Mouse (Mus musculus) thymus, postnatal 14 days (tissue): Measurements from ENCODE around the gene Kalrn.

Experiments
- DNase-seq: peaks from one replicate; pipeline ENCODE4 v3.0.0; 2021

Kalrn gene

DNA sequence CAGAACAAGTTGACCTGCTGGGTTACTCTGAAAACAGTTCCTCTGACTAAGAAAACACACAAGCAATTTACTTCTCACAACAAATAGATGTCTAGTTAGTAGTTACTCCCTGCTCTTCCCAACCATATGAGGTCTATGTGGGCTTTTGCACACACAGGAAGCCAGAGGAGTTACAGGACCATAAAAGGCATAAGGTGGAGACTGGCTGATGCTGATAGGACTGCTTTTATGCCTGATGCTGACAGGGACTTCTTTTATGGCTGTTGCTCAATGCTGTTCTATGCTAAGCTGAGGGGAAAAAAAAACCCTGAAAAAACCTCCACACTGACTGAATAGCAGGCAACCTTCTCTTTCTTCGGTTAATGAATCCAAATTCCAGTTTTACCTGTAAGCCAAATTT, 270.8 kb downstream of the Kalrn start:
- DNase-seq, result no peak

GRCm38 (mm10) chr16:34302063-34302462, 271.3 kb downstream of the Kalrn start:
- DNase-seq, result peak; percentile 20

GRCm38 (mm10) chr16:34299226-34299625, 274.1 kb downstream of the Kalrn start:
- no peak for DNase-seq

DNA sequence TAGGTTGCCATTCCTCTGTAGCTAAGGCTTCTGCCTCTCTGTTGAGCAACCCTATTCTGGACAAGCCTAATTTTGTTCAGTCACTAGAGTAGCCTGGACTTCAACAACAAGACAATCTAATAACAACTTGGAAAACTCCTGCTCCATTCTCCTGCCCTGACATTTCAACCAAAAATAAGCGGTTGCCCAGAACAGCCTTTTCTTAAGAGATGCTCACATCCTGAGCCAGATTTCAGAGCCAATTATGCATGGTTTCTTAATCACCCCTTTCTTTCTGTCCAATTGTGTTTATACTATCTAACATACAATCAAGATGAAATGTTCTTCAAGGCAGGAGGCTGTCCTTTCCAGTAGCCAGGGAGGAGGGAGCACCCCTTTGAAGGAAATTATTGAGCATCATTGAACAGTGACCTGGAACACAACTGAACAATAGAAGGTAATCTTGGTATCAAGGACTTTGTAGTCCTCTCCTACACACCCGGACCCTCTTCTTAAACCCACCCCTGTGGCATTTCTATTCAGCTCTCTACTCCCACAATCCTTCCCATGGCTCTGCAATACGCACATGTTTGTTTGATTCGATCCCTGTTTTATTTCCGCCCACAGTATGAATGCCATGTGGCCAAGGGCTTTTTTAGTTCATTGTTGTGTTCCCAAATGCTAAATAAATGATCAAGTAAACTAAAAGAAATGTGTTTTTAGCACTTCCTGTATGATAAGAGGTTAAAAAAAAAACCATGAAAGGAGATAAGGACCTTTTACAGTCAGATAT, 275.2 kb downstream of the Kalrn start:
- DNase-seq, result no peak

DNA sequence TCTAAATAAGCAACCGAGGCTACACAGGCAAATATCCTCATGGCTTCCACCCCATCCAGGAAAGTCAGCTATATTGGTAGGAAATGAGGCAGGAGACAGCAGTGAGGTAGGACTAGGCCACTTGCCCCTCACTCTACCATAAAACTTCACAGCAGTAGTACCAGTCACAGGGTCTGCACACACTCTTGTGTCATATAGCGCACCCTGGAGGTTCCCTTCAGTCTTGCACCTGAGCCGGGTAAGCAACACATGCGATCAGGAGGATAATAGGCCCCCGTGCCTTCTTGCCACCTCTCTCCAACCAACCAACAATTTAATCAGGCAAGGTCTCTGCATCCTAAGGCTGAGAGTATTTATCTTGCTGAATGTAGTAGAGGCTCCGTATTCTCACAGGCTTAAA, 278.8 kb downstream of the Kalrn start:
- DNase-seq, result peak; percentile 34

DNA sequence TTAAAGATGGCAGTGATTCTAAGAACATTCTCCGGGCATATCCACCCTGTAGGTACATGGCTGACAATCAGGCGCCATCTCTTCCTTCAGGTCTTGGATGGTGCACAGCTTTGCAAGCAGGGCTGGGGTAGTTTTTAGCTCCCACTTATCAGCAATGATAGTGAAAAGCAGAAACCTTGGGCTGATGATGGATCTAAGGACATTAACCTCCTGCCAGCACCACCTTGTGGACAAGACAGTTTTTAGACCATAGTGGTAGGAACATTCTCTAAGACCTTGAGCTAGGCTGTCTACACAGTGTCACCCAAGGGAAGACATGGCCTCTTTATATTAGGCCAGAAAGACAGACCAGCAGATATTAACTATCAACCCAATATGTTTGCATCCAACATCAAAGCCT, 279.7 kb downstream of the Kalrn start:
- DNase-seq, result no peak

GRCm38 (mm10) chr16:34289583-34289982, 283.7 kb downstream of the Kalrn start:
- no peak for DNase-seq

GRCm38 (mm10) chr16:34282026-34282425, 291.3 kb downstream of the Kalrn start:
- DNase-seq, result no peak

DNA sequence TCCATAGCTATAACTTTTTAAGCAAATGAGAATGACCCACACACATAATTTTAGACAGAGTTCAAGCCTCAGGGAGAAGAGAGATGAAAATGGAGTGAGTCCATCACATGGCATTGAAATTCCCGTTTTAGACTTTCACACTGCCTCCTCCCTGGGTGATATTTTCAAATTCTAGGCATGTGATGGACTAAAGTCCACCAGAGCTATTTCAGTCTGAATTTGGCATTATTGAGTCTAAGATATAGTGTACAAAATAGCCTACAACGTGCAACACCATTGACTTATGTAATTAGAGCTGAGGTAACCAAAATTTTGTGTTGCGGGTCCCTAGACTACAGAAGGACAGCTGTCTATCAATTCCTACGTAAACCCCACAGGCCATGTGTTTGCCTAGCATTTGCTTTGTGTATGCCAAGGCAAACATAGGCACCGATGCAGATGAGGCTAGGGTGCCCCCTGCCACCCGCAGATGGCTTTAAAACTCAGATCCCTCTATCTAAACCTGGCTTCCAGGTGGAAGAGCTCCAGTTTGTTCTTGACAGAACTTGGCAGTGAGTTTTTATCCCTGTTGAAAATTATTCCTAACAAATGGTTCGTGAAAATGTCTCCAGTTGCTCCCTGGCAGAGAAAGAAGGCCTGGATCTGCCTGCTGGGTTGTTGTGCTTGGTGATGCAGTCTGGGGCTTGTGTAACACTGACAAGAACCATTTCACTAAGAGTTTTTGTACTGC, 293.5 kb downstream of the Kalrn start:
- DNase-seq, result no peak

- no peak for DNase-seq
These were observed 295.0 kb downstream of the Kalrn start for GRCm38 (mm10) chr16:34278249-34278790.

- no peak for DNase-seq
These were observed 298.7 kb downstream of the Kalrn start for GRCm38 (mm10) chr16:34274607-34275006.

- DNase-seq, result no peak
These were observed 301.9 kb downstream of the Kalrn start for GRCm38 (mm10) chr16:34271476-34271875.

GRCm38 (mm10) chr16:34270681-34271080, 302.7 kb downstream of the Kalrn start:
- DNase-seq, result no peak

- DNase-seq, result no peak
These were observed 303.7 kb downstream of the Kalrn start for GRCm38 (mm10) chr16:34269642-34270041.

DNA sequence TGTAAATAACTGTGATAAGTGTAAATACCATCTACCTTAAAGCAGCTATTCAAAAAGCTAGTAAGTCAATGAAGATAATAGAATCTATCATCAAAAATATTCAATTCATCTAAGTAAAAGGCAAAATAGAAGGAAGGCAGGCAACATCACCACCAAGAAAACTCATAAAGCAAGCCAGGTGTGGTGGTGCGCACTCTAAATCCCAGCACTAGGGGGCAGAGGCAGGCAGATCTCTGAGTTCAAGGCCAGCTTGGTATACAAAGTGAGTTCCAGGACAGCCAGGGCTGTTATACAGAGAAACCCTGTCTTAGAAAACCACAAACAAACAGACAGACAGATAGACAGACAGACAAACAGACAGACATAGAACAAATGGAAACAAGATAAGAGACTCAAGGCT, 305.6 kb downstream of the Kalrn start:
- DNase-seq, result no peak

- no peak for DNase-seq
These were observed 308.7 kb downstream of the Kalrn start for GRCm38 (mm10) chr16:34264671-34265070.

DNA sequence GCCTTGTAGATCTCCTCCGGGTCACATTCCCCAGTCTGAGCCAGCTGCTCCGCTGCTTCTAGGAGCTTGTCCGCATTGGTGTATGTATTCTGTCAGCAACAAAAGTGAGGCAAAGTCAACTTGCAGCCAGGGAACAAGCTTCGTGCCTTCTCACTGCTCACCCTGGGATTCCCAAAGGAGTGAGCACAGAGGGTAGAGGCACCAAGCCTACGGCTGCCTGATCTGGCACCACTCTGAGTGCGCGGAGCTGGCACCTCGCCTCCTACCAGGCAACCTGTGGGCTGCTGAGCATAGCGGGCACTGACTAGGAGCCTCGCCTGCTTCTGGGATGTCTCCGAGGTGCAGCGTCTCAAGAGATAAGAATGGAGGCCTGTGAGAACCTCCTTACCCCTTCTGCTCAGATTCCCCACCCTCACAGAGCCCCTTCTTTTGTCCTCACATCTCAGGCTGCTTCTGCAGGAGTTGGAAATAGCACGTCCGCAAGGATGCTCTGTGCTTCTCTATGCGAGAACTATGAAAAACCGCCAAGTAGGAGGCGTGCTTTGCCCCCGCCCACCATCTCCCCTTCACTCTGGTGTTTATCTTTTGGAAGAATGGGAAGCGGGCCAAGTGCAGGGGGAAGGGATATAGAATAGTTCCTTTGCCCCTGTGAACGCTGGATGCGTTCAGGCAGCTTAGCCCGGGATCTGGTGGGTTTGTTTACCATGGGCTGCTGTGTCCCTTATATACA, 310.4 kb downstream of the Kalrn start:
- no peak for DNase-seq

DNA sequence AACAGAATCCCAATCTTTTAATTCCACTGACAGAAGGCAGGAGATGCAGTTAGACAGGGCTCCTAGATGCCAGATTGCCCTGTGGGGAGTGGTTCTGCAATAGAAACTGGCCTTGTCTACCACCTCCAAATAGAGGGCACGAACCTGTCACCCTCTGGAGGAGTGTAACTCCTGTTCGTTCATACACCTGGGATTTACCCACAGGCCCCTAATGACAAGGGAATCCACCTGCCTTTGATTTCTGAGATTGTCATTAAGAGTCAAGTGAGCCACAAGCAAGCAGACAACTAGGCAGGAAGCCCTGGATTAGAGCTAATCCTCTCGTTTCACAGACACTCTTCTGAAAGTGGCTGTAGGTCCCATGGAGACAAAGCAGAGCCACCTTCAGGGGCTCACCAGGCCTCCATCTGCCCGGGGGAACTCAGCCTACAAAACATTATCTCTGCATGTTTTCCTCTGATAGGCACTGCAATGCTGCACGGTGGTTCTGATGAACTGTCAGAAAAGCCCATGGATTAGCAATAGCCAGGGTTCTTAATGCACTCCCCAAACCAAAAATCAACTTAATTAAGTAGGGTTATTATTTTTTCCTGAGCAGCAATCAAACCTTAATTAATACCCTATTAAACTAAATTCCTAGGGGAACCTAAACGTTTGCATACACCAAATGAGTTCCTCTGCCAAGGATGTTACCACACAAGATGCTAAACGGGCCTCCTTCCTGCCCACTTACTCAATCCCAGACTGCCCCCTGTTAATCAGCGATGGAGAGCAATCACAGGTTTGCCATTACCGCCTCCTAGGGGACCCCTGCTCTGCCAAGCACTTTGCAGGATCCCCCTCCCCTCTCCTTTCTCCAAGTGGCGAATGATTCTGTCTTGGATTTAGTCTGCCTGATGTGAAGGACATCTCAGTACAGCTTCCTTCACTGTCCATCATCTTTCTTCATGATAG, 312.1 kb downstream of the Kalrn start:
- no peak for DNase-seq

DNA sequence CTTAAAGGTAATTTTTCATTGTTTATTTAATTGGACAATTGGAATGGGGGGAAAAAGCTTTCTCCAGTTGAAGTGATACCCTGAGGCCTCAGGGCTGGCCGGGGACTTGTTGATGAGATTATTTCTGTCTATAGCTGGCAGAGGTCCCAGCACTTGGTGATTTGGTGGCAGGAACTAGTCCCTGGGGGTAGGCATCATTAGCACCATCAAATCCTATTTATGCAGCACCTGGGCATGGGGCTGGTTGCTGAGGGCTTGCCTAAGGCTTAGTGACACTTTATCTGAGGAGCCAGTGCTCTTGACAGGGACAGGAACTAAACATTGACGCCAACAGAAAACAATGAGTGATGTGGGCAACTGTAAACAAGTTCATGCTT, 318.7 kb downstream of the Kalrn start:
- DNase-seq, result no peak

DNA sequence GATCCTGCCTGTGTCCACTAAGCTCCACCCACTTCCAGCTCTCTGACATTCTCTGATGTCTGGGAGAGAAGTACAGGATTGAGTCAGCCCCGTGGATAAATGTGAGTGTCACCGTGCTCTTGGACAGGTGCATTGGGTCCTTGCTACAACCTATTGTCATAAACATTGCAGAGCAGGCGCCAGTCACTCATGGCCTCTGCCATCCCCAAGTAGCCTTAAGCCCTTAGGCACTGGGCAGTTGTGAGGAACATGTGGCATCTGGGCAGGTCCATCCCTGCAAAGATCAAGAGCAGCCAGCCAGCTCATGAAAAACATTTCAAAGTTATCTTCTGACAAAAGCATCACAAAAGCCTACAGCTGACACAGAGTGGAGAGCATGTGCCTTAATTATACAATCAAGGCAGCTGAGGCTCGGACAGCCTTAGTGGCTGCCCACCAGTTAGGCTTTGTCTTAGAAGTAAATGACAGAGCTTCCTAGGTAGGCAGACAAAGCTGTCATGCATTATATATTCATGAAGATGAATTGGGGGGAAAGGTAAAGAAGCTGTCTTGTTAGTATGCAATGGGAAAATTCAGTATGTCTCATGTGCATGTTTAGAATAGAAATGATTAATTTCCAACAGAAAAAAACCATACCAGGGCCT, 319.2 kb downstream of the Kalrn start:
- no peak for DNase-seq

DNA sequence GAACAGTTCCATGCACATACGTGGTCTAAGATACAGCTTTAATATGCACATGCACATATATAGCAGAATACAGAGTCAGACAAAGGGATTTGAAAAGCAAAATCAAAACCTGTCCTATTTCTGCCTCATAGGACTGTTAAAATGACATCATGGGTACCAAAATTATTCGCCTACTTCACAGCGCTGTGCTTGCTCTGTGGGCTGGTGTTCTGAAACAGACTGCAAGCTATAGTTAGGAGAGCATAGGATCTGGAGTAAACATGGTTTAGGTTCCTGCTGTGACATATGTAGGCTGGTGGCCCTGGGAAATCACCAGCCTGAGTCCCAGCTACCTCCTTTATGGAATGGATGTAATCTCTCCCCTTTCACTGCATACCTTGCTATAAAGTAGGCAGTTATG, 320.7 kb downstream of the Kalrn start:
- no peak for DNase-seq

DNA sequence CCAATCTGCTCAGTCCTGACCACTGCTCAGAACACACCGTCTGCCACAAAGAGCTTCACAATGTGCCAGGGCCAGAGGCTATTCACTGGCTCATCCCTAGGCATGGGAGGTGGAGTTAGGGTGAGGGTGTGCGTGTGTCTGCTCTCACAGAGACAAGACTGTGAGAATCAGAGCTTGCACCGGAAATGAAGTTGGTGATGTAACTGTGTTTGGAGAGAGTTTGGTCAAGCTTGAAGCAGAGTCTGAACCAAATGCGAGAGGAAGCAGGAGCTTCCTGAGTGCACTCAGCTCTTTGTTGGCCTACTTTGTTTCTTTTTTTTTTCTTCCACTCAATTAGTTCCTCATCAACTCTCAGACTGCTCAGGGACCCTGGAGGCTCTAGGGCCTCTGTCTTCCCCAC, 325.1 kb downstream of the Kalrn start:
- no peak for DNase-seq
